In genomic region chr5:74610511-74610910, GRCm38 (mm10) we compare ENCODE assay signal across 22 mouse cellular contexts.
DNase-seq lines count a peak whose midpoint lies in the region; ATAC-seq and TF ChIP-seq lines count a peak whose summit lies in the region.
"Had no signal": no experiment of that assay in that cellular context is flagged by ENCODE, and none has a peak within 500 bp of the region (broad histone marks: within the 10 kb centered on the region; RNA-seq: fewer than 3 reads in every experiment).

No protein-coding gene starts in this region.

- no peak for TF ChIP-seq POLR2A in CH12.LX (IDR thresholded peaks at IDR 0.05; ENCODE audit: low read depth, low read length)

- no peaks in the 10 kb centered on the region for H3K79me2 ChIP-seq in CH12.LX (replicated peaks; ENCODE audit: control insufficient read depth, extremely low read depth, insufficient read depth, poor library complexity, severe bottlenecking)

- ATAC-seq in intestine, embryonic 16.5 days = peak; percentile 27; the same call in 1 of the 2 replicates
- ATAC-seq: CD4-positive, CD25-positive, alpha-beta regulatory T cell, adult 4 months; forebrain, embryonic 13.5 days; forebrain, embryonic 15.5 days; forebrain, postnatal 0 days had no signal

- 80% methylated on average over 10 of the region's 10 CpGs for WGBS in heart, embryonic 10.5 days
- 71% methylated on average over 10 of the region's 10 CpGs for WGBS in intestine, embryonic 16.5 days

- H3K27me3 ChIP-seq in heart, embryonic 10.5 days (ENCODE audit: insufficient read depth, poor library complexity, severe bottlenecking) = 0 out of 2 replicates have a peak, but pooled peaks cover 4% of the 10 kb centered on the region
- H3K27me3 ChIP-seq in CH12.LX (replicated peaks) = no peaks in the 10 kb centered on the region
- H3K27me3 ChIP-seq in intestine, embryonic 16.5 days (replicated peaks; ENCODE audit: control insufficient read depth, insufficient read depth, low read length) = no peaks in the 10 kb centered on the region
- H3K27me3 ChIP-seq: embryonic facial prominence, embryonic 12.5 days; forebrain, embryonic 13.5 days; forebrain, embryonic 15.5 days had no signal

- no peak overlapping the region for H3K4me3 ChIP-seq in heart, embryonic 10.5 days
- H3K4me3 ChIP-seq in CH12.LX (replicated peaks in 1 of 3; ENCODE audit: low read depth in 2 of 3, low read length in 2 of 3, poor library complexity in 1 of 3) = no peak overlapping the region
- H3K4me3 ChIP-seq in intestine, embryonic 16.5 days (ENCODE audit: low read length) = no peak overlapping the region
- no peak overlapping the region for H3K4me3 ChIP-seq in layer of hippocampus, adult 2 months
- H3K4me3 ChIP-seq: embryonic facial prominence, embryonic 10.5 days; embryonic facial prominence, embryonic 12.5 days; forebrain, embryonic 13.5 days; forebrain, embryonic 15.5 days had no signal

- no peaks in the 10 kb centered on the region for H3K9me3 ChIP-seq in heart, embryonic 10.5 days
- H3K9me3 ChIP-seq in CH12.LX (replicated peaks; ENCODE audit: low read length) = peaks cover 3% of the 10 kb centered on the region
- no peaks in the 10 kb centered on the region for H3K9me3 ChIP-seq in intestine, embryonic 16.5 days (ENCODE audit: control insufficient read depth, low read length)
- H3K9me3 ChIP-seq: embryonic facial prominence, embryonic 10.5 days; embryonic facial prominence, embryonic 12.5 days; forebrain, embryonic 13.5 days; forebrain, embryonic 15.5 days had no signal

- dilution Hi-C loops in CH12.LX (cut with MboI; ENCODE audit: extremely low pct_ligation_motif_present, extremely low pct_unique_long_range_greater_than_20kb, low sequenced_read_pairs) = no loop called here

- DNase-seq in heart, embryonic 10.5 days (ENCODE audit: low spot score) = peak; percentile 58
- DNase-seq in heart, adult 8-10 months (ENCODE audit: low spot score) = no peak
- no peak for DNase-seq in CH12.LX (ENCODE audit: extremely low read depth)
- no peak for DNase-seq in layer of hippocampus, adult 2 months (ENCODE audit: low spot score in 2 of 2)
- no peak for DNase-seq in right cerebral cortex, adult 2 months (ENCODE audit: low spot score in 2 of 2)
- DNase-seq in cerebellum, postnatal 25 days = no peak
- DNase-seq: adrenal gland, adult 2 months; adrenal gland, postnatal 10 days; adrenal gland, postnatal 25 days; B cell, adult 2 months; cerebellum, adult 11 months; cerebellum, adult 18-20 months; cerebellum, adult 8-10 months; cerebellum, adult 9-11 months; cerebellum, postnatal 14 days; forebrain, postnatal 0 days had no signal

- no peak for TF ChIP-seq CTCF in CH12.LX (conservative IDR thresholded peaks at IDR 0.05 in 1 of 2, IDR thresholded peaks at IDR 0.05 in 1 of 2; ENCODE audit: low read depth in 2 of 2, low read length in 2 of 2)
- TF ChIP-seq CTCF in layer of hippocampus, adult 2 months (conservative IDR thresholded peaks at IDR 0.05) = no peak

- no peak for TF ChIP-seq EP300 in CH12.LX (IDR thresholded peaks at IDR 0.05; ENCODE audit: low read length)

- in situ Hi-C loops in CH12.LX (cut with MboI; ENCODE audit: low pct_ligation_motif_present, low pct_unique_long_range_greater_than_20kb, low sequenced_read_pairs) = no loop called here

- no peak overlapping the region for H3K9ac ChIP-seq in CH12.LX (ENCODE audit: insufficient read depth, low read depth)
- H3K9ac ChIP-seq in intestine, embryonic 16.5 days (ENCODE audit: low read depth, low read length) = no peak overlapping the region
- H3K9ac ChIP-seq: embryonic facial prominence, embryonic 12.5 days; forebrain, embryonic 13.5 days; forebrain, embryonic 15.5 days; forebrain, postnatal 0 days had no signal

- no peak overlapping the region for H3K4me2 ChIP-seq in CH12.LX (ENCODE audit: insufficient read depth, low read depth, poor library complexity, severe bottlenecking)
- H3K4me2 ChIP-seq in intestine, embryonic 16.5 days (ENCODE audit: low read depth, low read length) = no peak overlapping the region
- H3K4me2 ChIP-seq: embryonic facial prominence, embryonic 12.5 days; forebrain, embryonic 13.5 days; forebrain, embryonic 15.5 days had no signal

- H3K4me1 ChIP-seq in heart, embryonic 10.5 days = peaks cover 14% of the 10 kb centered on the region
- H3K4me1 ChIP-seq in CH12.LX (ENCODE audit: control insufficient read depth in 1 of 2, insufficient read depth in 2 of 2) = no peaks in the 10 kb centered on the region
- H3K4me1 ChIP-seq in intestine, embryonic 16.5 days (ENCODE audit: control insufficient read depth, insufficient read depth, low read length) = 0 out of 2 replicates have a peak, but pooled peaks cover 5% of the 10 kb centered on the region

- H3K36me3 ChIP-seq in heart, embryonic 10.5 days = no peaks in the 10 kb centered on the region
- no peaks in the 10 kb centered on the region for H3K36me3 ChIP-seq in CH12.LX (replicated peaks in 1 of 2; ENCODE audit: control insufficient read depth in 1 of 2, insufficient read depth in 1 of 2, low read length in 1 of 2)
- H3K36me3 ChIP-seq in intestine, embryonic 16.5 days (ENCODE audit: control insufficient read depth, insufficient read depth, low read length) = no peaks in the 10 kb centered on the region
- H3K36me3 ChIP-seq: embryonic facial prominence, embryonic 10.5 days; embryonic facial prominence, embryonic 12.5 days; forebrain, embryonic 15.5 days had no signal

- no peak overlapping the region for H3K27ac ChIP-seq in heart, embryonic 10.5 days
- no peak overlapping the region for H3K27ac ChIP-seq in CH12.LX (ENCODE audit: insufficient read depth, low read depth)
- H3K27ac ChIP-seq in intestine, embryonic 16.5 days (ENCODE audit: low read length) = no peak overlapping the region
- H3K27ac ChIP-seq in layer of hippocampus, adult 2 months = no peak overlapping the region
- H3K27ac ChIP-seq: embryonic facial prominence, embryonic 10.5 days; embryonic facial prominence, embryonic 12.5 days; forebrain, embryonic 13.5 days; forebrain, embryonic 15.5 days had no signal

- TF ChIP-seq RAD21 in CH12.LX (IDR thresholded peaks at IDR 0.05; ENCODE audit: low read depth, low read length) = no peak

TF ChIP-seq in CH12.LX, 34 proteins besides CTCF, POLR2A, EP300 and RAD21:
- no peak for TF ChIP-seq PAX5 (IDR thresholded peaks at IDR 0.05; ENCODE audit: low read length)
- TF ChIP-seq BHLHE40 (IDR thresholded peaks at IDR 0.05; ENCODE audit: low read depth, low read length) = 0 out of 2 replicates have a peak, but pooled peaks have one; percentile 7
